Mouse (Mus musculus) retina, postnatal 1 day (tissue): ENCODE results near the gene Bbs9.

Experiments
- DNase-seq: peaks from one replicate; pipeline ENCODE4 v3.0.0-alpha.2; 2012

Bbs9 gene

GRCm38 (mm10) chr9:22916808-22917207, 441.3 kb downstream of the Bbs9 start:
- DNase-seq: no peak

- DNase-seq: no peak
Measured at GRCm38 (mm10) chr9:22935645-22936044, 460.1 kb downstream of the Bbs9 start.
